Mouse (Mus musculus): ENCODE data around the gene Gm20388. TPM values are rescaled to one million over a fixed set of nuclear protein-coding genes. Genes with fewer than 3 reads are reported as not detected.
A peak's percentile ranks its signal among the peaks of the same experiment; 100 is the strongest.

Gm20388 gene
- polyA plus RNA-seq, 1 experiment from 2014 or later: 47.1 TPM

DNA sequence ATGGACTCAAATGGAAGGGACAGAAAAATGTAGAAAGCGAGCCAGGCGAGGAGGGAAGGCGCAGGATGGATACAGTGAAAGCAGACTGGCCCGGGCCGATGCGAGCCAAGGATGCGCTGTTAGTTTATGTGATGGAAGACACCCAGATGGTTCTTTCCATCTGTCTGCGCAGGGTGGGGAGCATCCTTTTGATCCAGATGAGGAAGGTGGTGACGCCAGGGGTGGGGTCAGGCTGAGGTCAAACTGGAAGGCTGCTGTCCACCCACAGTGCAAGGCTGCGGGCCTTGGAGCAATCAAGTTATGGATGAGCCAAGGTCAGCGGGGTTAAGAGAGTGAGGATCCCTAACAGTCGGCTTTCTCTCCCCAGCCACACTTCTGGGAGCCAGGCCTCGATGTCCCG lies 2025.8 kb downstream of the Gm20388 start:
- H3K36me3 ChIP-seq (ENCODE audit: inconsistent target): no peaks in the 10 kb centered on the region
- no peak overlapping the region for H3K27ac ChIP-seq
- H3K79me2 ChIP-seq (ENCODE audit: inconsistent target): no peaks in the 10 kb centered on the region
- WGBS (ENCODE audit: missing documents): 88% methylated on average over 14 of the region's 14 CpGs
- no peak overlapping the region for H3K4me3 ChIP-seq (ENCODE audit: inconsistent target)

DNA sequence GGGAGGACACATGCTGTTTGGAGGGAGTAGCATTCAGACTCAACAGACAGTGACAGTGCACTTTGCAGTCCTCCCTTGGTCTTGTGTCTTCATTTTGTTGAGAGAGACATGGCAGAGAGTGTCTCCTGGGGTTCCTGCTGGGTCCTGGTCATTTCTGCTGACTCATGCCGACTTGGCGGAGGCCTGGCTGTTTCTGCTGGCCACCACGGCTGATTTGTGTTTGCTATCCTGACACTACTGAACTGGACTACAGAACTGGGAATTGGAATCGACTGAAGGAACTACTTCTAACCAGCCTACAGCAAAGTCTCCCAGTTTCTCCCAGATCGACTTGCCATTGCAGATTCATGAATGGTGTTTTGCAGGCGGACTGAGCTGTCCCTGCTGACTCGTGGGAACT lies 2028.1 kb downstream of the Gm20388 start:
- Histone ChIP-seq H3K27ac (peak overlapping the region; percentile 29; the same call in 1 of the 2 replicates), H3K4me3 (ENCODE audit: inconsistent target) (no peak overlapping the region), H3K36me3 (ENCODE audit: inconsistent target) (no peaks in the 10 kb centered on the region), H3K79me2 (ENCODE audit: inconsistent target) (no peaks in the 10 kb centered on the region)
- 87% methylated on average over 7 of the region's 7 CpGs for WGBS (ENCODE audit: missing documents)

DNA sequence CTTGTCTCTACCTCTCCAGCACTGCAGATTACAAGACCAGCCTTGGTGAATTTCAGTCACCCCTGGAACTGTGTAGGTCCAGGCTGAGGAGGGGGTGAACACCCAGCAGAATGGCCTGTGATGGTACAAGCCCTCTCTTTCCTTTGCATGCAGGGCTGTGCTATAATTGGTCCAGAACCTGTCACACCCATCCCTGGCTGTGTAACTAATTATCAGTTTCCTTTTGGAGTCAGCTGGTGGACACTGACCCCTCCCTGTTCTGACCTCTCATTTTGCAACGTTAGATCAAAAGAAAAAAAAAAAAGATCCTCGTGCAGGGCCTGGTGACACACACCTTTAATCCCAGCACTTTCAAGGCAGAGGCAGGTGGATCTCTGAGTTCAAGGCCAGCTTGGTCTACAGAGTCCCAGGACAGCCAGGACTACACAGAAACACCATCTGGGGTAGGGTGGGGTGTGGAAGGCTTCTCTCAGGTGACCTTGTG lies 2032.5 kb downstream of the Gm20388 start:
- no peak overlapping the region for H3K27ac ChIP-seq
- no peak overlapping the region for H3K4me3 ChIP-seq (ENCODE audit: inconsistent target)
- H3K36me3 ChIP-seq (ENCODE audit: inconsistent target): no peaks in the 10 kb centered on the region
- H3K79me2 ChIP-seq (ENCODE audit: inconsistent target): no peaks in the 10 kb centered on the region
- WGBS (ENCODE audit: missing documents): 46% methylated on average over 2 of the region's 2 CpGs

DNA sequence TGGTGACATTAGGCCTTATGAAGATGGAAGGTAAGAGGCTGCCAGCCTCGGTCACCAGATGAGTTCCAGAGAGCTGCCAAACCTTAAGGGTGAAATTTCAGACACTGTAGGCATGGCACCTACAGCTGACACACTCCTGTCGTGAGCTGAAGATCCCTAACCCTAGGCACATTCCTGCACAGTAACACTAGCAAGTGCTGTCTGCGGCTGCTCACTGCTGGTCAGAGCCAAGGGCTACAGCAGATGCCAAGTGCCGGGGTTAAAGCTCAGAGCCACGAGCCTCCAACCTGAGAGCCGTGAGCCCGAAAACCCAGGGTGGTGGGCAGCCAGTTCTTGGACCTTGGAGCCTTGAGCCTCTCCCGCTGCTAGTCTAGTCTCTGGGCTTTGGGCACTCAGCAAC lies 2033.1 kb downstream of the Gm20388 start:
- 95% methylated on average over 6 of the region's 8 CpGs for whole genome bisulfite sequencing (ENCODE audit: missing documents)
- Histone ChIP-seq H3K79me2 (ENCODE audit: inconsistent target) (no peaks in the 10 kb centered on the region), H3K36me3 (ENCODE audit: inconsistent target) (no peaks in the 10 kb centered on the region), H3K27ac (no peak overlapping the region), H3K4me3 (ENCODE audit: inconsistent target) (no peak overlapping the region)

DNA sequence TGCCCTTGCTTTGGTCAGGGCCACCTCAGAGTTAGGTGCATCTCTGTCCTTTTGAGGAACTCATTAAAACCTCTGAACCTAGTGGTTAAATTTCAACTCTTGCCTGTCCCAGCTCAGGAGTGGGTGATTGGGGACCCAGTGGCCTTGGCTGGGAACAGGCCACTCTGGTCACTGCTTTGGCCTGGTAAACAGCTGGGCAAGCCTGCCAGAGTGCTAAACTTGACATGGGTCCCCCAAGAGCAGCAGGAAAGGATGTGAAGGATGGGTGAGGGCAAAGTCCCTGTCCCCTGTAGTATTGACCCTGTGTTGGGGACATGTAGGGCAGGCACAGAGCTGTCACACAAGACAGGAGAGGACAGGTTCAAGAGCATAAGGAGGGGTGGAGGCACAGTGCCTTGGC lies 2034.2 kb downstream of the Gm20388 start, which contains the start of gene Car5a:
Gene Car5a, minus strand, starts transcription at position 74 of the 400 bp plus-strand sequence.
- H3K27ac ChIP-seq: no peak within 1 kb of the TSS
- no peak within 1 kb of the TSS for H3K4me3 ChIP-seq (ENCODE audit: inconsistent target)
- H3K36me3 ChIP-seq (ENCODE audit: inconsistent target): no peaks in the 10 kb centered on the region
- no peaks in the 10 kb centered on the region for H3K79me2 ChIP-seq (ENCODE audit: inconsistent target)

DNA sequence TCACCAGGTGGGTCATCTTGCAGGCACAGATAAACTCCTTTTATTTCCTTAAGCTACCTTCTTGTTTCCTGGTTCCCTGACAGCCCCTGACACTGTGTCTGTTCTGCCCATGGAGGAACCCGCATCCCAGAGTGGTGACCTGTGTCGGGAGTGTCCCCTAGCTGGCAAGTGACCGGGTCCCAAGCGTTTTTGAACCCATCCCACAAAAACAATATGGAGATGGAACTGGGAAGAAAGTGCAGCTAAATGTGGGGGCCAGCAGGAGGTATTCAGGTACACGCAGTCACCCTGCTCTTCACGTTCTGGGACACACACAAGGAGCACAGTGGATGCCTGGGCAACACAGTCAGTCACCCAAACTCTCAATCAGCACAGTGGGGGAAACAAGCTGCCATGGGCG lies 2035.7 kb downstream of the Gm20388 start:
- WGBS (ENCODE audit: missing documents): 94% methylated on average over 7 of the region's 7 CpGs
- H3K79me2 ChIP-seq (ENCODE audit: inconsistent target): peaks cover 4% of the 10 kb centered on the region

DNA sequence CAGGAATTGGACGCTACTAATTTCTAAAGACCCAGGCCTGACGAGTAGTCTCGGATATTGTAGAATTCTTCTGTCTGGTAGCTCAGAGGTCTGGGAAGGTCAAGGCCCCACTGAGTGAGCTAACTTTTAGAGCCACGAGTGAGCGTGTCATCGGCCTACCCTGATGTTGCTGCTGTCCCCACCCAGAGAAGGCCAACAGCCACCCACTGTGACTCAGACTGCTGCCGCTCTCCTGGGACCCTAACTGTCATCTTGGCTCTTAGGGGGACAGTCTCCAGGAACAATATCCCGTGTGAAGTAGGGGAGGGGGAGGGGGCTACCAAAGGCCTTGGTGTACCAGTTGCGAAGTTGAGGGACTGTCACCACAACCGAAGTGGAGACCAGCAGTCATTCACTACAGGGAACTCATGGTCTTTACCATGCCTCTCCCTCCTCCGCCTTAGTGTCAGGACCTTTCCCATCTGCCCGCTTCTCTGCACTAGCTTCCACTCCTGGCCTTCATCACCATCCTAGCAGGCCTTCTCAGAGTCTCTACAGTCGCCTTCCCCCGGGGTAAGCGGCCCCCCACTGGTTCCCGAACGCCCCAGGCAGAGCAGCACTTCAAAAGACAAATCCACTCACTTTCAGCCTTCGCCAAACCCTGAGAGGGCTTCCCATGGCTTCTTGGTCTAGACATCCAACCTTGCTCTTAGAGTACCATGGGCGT lies 2036.6 kb downstream of the Gm20388 start:
- peaks cover 13% of the 10 kb centered on the region for H3K79me2 ChIP-seq (ENCODE audit: inconsistent target)
- H3K4me3 ChIP-seq (ENCODE audit: inconsistent target): peak overlapping the region; percentile 48
- H3K36me3 ChIP-seq (ENCODE audit: inconsistent target): no peaks in the 10 kb centered on the region
- 50% methylated on average over 19 of the region's 19 CpGs for WGBS (ENCODE audit: missing documents)
- peak overlapping the region; percentile 42 for H3K27ac ChIP-seq

More for the DNA sequence above, 2035.7 kb downstream of the Gm20388 start:
- Histone ChIP-seq H3K36me3 (ENCODE audit: inconsistent target) (no peaks in the 10 kb centered on the region), H3K27ac (no peak overlapping the region), H3K4me3 (ENCODE audit: inconsistent target) (no peak overlapping the region)

DNA sequence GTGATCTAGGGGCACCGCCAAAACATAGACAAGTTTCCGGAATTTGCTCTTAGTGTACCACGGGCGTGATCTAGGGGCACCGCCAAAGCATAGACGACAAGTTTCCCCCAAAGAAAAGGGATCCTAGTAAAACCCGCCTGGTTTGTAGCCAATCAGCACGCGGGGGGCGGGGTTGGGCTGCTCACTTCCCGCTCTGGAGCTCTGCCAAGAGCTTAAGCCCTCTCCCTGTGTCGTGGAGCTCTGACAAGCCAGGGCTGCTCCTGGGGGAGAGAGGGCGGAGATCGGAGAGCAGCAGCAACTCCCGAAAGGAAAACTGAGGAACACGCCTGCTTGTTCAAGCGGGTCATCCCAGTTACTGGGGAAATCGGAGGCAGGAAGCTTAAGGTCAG lies 2037.1 kb downstream of the Gm20388 start:
- peaks cover 18% of the 10 kb centered on the region for H3K79me2 ChIP-seq (ENCODE audit: inconsistent target)
- H3K27ac ChIP-seq: peak overlapping the region; percentile 42
- 1% methylated on average over 18 of the region's 18 CpGs for WGBS (ENCODE audit: missing documents)

DNA sequence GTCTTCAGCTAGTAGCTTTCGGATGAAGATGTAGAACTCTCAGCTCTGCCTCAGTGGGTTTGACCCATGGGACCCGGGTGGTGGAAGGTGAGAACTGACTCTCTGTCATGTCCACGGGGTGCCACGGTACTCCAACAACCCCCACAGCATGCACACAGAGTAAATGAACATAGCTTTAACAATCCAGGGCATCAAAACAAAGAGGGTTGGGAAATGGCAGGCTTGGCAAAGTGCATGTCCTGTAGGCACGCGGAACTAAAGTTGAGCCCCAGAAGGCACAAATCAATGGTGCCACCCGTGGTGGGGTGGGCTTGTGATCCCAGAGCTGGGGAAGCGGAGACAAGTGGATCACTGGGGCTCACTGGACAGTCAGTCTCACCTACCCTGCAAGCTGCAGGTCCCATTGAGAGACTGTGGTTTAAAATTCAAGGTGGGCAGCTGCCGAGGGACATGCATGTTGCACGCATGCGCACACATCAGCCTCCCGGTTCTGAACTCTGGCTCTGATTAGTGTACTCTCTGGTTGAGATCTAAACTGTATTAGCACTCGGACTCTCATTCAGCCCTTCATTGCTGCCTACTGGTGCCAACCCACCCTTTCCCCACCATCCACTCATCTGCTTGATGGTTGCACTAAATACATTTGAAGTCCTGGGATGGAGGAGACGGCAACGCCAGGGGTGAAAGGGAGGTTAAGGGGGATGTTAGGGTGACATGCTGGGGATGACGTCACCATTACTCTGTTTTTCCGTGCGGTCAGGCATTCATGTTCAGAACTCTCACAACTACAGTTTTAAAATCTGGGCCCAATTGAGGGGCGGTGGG lies 2037.9 kb downstream of the Gm20388 start:
- Histone ChIP-seq H3K36me3 (ENCODE audit: inconsistent target) (no peaks in the 10 kb centered on the region), H3K79me2 (ENCODE audit: inconsistent target) (peaks cover 26% of the 10 kb centered on the region), H3K4me3 (ENCODE audit: inconsistent target) (peak overlapping the region; percentile 48), H3K27ac (peak overlapping the region; percentile 42)
- WGBS (ENCODE audit: missing documents): 65% methylated on average over 19 of the region's 19 CpGs

More for the DNA sequence above, 2037.1 kb downstream of the Gm20388 start:
- peak overlapping the region; percentile 48 for H3K4me3 ChIP-seq (ENCODE audit: inconsistent target)
- H3K36me3 ChIP-seq (ENCODE audit: inconsistent target): no peaks in the 10 kb centered on the region

DNA sequence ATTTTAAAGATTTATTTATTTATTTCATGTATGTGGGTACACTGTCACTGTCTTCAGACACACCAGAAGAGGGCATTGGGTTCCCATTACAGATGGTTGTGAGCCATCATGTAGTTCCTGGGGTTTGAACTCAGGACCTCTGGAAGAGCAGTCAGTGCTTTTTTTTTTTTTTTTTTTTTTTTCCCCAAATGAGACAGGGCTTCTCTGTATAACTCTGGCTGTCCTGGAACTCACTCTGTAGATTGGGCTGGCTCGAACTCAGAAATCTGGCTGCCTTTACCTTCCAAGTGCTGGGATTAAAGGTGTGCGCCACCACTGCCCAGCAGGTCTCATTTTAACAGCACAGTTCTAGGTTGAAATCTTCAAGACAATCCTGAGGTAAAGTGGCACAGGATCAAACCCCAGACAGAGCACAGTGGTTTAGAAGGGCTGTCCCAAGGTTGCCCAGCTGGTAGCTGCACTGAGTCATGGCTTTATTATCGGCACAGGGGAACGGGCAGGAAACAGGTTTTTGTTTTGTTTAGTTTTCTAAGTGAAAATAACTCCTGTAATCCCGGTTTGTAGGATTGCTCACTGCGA lies 2038.7 kb downstream of the Gm20388 start, which contains the start of gene Banp:
Gene Banp, plus strand, starts transcription at position 529 of the 579 bp plus-strand sequence.
- Histone ChIP-seq H3K36me3 (ENCODE audit: inconsistent target) (no peaks in the 10 kb centered on the region), H3K27ac (peak within 1 kb of the TSS; percentile 89), H3K79me2 (ENCODE audit: inconsistent target) (peaks cover 34% of the 10 kb centered on the region), H3K4me3 (ENCODE audit: inconsistent target) (peak within 1 kb of the TSS; percentile 48)
- WGBS (ENCODE audit: missing documents): 43% methylated on average over 6 of the region's 6 CpGs

DNA sequence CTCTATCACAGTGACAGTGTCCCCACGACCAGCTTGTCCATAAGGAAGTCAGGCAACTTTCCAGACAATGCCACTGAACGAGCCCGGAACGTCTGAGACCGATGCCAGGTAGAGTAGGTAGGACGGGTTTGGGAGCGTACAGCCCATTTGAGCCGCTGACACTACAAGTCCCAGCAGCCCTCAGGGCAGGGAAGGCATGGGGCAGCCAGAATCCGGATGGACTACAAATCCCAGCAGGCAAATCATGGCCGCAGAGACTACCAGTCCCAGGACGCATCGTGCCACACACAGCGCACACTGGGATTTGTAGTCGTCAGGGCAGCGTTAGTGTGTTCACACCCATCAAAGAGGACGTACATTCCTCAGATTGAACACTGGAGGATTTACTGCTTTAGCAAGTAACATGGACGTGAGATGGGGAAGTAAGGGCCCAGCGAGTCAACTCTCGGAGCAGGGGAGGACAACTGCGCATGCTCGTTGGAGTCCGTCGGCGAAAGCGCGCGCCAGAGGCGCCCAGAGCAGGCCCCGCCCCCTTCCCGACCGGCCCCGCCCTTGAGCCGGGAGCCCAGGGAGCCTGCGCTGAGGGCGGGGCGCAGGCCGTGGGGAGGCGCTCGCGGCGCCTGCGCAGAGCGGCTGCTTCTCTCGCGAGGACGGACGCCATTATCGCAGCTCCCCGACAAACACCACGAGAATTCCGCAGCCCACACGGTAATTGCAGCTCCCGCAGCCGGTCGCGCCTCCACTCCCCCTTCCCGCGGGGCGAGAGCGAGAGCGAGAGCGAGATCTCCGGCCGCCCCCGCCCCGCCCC lies 2039.5 kb downstream of the Gm20388 start:
- Histone ChIP-seq H3K36me3 (ENCODE audit: inconsistent target) (no peaks in the 10 kb centered on the region; the same call in 1 of the 2 replicates), H3K4me3 (ENCODE audit: inconsistent target) (peak overlapping the region; percentile 30), H3K79me2 (ENCODE audit: inconsistent target) (peaks cover 42% of the 10 kb centered on the region), H3K27ac (peak overlapping the region; percentile 89)
- WGBS (ENCODE audit: missing documents): 0% methylated on average over 59 of the region's 66 CpGs

DNA sequence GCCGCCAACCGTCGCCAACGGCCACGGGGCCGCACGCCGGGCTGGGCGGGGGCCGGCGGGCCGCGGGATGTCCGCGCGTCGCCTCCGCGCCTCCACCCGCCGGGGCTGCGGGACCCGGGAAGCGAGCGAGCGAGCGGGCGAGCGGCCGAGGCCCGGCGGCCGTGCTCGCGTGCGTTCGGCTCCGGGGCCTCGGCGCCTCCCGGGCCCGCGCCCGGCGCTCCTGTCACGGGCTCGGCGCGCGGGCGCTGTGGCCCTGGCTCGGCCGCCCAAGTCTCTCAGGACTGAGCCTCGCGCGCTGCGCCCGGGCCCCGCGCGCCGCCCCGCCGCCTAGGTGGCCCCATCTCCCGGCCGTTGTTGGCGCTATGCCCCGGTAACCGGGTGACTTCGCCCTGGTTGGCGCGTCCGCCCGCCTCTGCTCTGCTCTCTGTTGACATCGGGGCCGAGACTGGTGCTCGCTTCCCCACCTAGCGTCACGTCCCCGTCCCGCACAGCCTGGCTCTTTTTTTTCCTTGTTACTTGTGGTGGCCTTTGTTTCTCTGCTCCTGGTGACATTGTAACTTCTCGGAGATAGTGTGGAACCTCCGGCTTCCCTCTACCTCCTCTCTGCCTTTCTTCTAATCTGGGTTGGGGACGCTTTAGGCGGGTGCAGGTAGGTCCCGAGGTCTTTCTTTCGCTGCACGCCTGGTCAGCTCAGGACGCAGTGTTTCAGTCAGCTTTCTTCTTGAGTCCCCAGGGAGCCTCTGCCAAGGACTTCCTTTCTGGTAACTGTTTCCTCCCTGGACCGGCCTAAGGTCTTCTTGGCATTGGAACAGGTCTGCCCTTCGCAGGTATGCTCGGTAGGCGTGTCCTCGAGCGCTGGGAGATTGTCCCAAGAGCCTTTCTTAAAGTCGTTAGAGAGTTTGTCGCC lies 2040.4 kb downstream of the Gm20388 start:
- under 1% methylated on average over 91 of the region's 97 CpGs for WGBS (ENCODE audit: missing documents)
- no peaks in the 10 kb centered on the region; the same call in 1 of the 2 replicates for H3K36me3 ChIP-seq (ENCODE audit: inconsistent target)
- H3K4me3 ChIP-seq (ENCODE audit: inconsistent target): peak overlapping the region; percentile 70

DNA sequence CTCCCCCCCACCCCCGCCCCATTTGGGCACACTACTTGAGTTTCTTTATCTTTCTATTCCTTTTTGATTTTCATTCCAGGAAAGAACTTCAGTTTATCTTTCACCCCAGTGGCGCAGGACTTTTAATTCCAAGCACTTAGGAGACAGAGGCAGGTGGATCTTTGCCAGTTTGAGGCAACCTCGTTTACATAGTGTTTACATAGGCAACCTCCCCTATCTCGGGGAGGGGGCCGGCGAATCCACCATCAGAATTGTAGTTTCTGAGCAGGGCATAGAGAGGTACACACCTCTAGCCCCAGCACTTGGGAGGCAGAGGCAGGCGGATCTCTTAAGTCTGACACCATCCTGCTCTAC lies 2041.0 kb downstream of the Gm20388 start:
- 34% methylated on average over 7 of the region's 7 CpGs for WGBS (ENCODE audit: missing documents)
- 0 out of 2 replicates have a peak overlapping the region, but pooled peaks have one; percentile 59 for H3K27ac ChIP-seq
- peak overlapping the region; percentile 70 for H3K4me3 ChIP-seq (ENCODE audit: inconsistent target)

More for the DNA sequence above, 2040.4 kb downstream of the Gm20388 start:
- Histone ChIP-seq H3K27ac (peak overlapping the region; percentile 59), H3K79me2 (ENCODE audit: inconsistent target) (peaks cover 51% of the 10 kb centered on the region)

More for the DNA sequence above, 2041.0 kb downstream of the Gm20388 start:
- Histone ChIP-seq H3K79me2 (ENCODE audit: inconsistent target) (peaks cover 57% of the 10 kb centered on the region), H3K36me3 (ENCODE audit: inconsistent target) (no peaks in the 10 kb centered on the region; the same call in 1 of the 2 replicates)

Data from macrophage (primary cell).